Mouse (Mus musculus): Measurements from ENCODE around the gene Gp1bb. TPM values are rescaled to one million over a fixed set of nuclear protein-coding genes. Genes with fewer than 3 reads are reported as not detected.

Gene Gp1bb
- total and polyA plus RNA-seq, 3 experiments, result 0.86 to 5.6 (median 3.5) TPM

GRCm38 (mm10) chr16:18624641-18625040 is 2.4 kb upstream of the Gp1bb start:
- WGBS, result 36% methylated on average over 15 of the region's 15 CpGs
- no peak for DNase-seq
- intact Hi-C loops (cut with DNase I), result loop anchor here (5.0 kb wide), 3 partner anchors 173 to 233 kb away; partner anchors contain the start of genes Cdc45 and Ufd1
- H3K4me1 ChIP-seq (ENCODE audit: control insufficient read depth, insufficient read depth, low read length), result no peaks in the 10 kb centered on the region; the same call in 1 of the 2 replicates
- H3K9ac ChIP-seq (ENCODE audit: low read depth, low read length), result no peak overlapping the region
- H3K27ac ChIP-seq, result no peak overlapping the region
- no peak overlapping the region for H3K4me3 ChIP-seq
- H3K36me3 ChIP-seq (ENCODE audit: control insufficient read depth, insufficient read depth, low read length), result no peaks in the 10 kb centered on the region
- no peak for TF ChIP-seq CTCF (IDR thresholded peaks at IDR 0.05)
- no peak for TF ChIP-seq EP300 (IDR thresholded peaks at IDR 0.05; ENCODE audit: insufficient read depth, low read depth, low read length)
- no peak for TF ChIP-seq POLR2A (IDR thresholded peaks at IDR 0.05; ENCODE audit: insufficient read depth, low read depth, low read length)
- H3K79me2 ChIP-seq (replicated peaks; ENCODE audit: control insufficient read depth, insufficient read depth, low read length), result no peaks in the 10 kb centered on the region
- H3K27me3 ChIP-seq (ENCODE audit: control insufficient read depth, insufficient read depth, low read length), result peaks cover 4% of the 10 kb centered on the region; the same call in 1 of the 2 replicates

GRCm38 (mm10) chr16:18623751-18624540 is 1.7 kb upstream of the Gp1bb start:
- no peaks in the 10 kb centered on the region for H3K79me2 ChIP-seq (replicated peaks; ENCODE audit: control insufficient read depth, insufficient read depth, low read length)
- DNase-seq, result no peak
- no peaks in the 10 kb centered on the region; the same call in 1 of the 2 replicates for H3K4me1 ChIP-seq (ENCODE audit: control insufficient read depth, insufficient read depth, low read length)
- no peak for TF ChIP-seq POLR2A (IDR thresholded peaks at IDR 0.05; ENCODE audit: insufficient read depth, low read depth, low read length)
- no peak for TF ChIP-seq CTCF (IDR thresholded peaks at IDR 0.05)
- TF ChIP-seq EP300 (IDR thresholded peaks at IDR 0.05; ENCODE audit: insufficient read depth, low read depth, low read length), result no peak
- intact Hi-C loops (cut with DNase I), result no loop called here
- H3K9ac ChIP-seq (ENCODE audit: low read depth, low read length), result no peak overlapping the region
- WGBS, result 44% methylated on average over 15 of the region's 15 CpGs
- H3K4me3 ChIP-seq, result no peak overlapping the region
- no peak overlapping the region for H3K27ac ChIP-seq
- peaks cover 1% of the 10 kb centered on the region; the same call in 1 of the 2 replicates for H3K27me3 ChIP-seq (ENCODE audit: control insufficient read depth, insufficient read depth, low read length)
- H3K36me3 ChIP-seq (ENCODE audit: control insufficient read depth, insufficient read depth, low read length), result no peaks in the 10 kb centered on the region

GRCm38 (mm10) chr16:18622916-18623750 is 930 bp upstream of the Gp1bb start:
- Histone ChIP-seq H3K4me1 (ENCODE audit: control insufficient read depth, insufficient read depth, low read length) (no peaks in the 10 kb centered on the region; the same call in 1 of the 2 replicates), H3K4me3 (no peak overlapping the region), H3K79me2 (replicated peaks; ENCODE audit: control insufficient read depth, insufficient read depth, low read length) (no peaks in the 10 kb centered on the region), H3K27me3 (ENCODE audit: control insufficient read depth, insufficient read depth, low read length) (peaks cover 1% of the 10 kb centered on the region; the same call in 1 of the 2 replicates), H3K36me3 (ENCODE audit: control insufficient read depth, insufficient read depth, low read length) (no peaks in the 10 kb centered on the region), H3K9ac (ENCODE audit: low read depth, low read length) (no peak overlapping the region), H3K27ac (no peak overlapping the region)
- no peak for DNase-seq
- WGBS, result 56% methylated on average over 29 of the region's 29 CpGs
- TF ChIP-seq POLR2A (IDR thresholded peaks at IDR 0.05; ENCODE audit: insufficient read depth, low read depth, low read length) (no peak), EP300 (IDR thresholded peaks at IDR 0.05; ENCODE audit: insufficient read depth, low read depth, low read length) (no peak), CTCF (IDR thresholded peaks at IDR 0.05) (no peak)
- intact Hi-C loops (cut with DNase I), result no loop called here

DNA sequence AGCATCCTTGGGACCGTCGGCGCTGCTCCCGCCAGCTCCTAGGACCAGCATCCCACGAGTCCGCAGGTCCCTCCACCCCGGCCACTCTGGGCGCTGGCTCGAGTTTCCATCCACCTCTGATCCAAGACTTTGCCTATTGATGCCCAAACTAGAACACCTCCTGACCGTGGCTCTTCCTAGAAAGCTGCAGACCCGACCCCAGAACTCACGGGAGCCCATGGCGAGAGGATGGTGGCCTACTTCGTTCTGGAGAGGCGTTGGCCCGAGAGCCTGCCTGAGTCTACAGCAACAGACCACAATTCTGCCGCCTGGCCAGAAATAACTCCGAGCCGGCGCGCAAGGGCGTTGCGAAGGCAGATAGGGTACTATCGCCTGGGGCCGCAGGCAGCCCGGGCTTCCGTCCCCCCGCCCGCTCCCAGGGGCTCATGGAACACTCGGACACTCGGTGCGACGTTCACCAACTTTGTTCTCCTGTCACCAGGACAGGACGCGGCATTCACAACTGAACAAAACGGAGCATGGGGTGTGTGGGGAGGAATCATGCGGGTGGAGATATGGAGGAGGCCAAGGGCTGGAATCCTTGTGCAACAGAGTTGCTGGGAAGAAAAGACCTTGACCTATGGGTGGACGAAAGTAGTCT is 721 bp downstream of the Gp1bb start:
- Histone ChIP-seq H3K27me3 (ENCODE audit: control insufficient read depth, insufficient read depth, low read length) (peaks cover 1% of the 10 kb centered on the region; the same call in 1 of the 2 replicates), H3K79me2 (replicated peaks; ENCODE audit: control insufficient read depth, insufficient read depth, low read length) (no peaks in the 10 kb centered on the region), H3K27ac (no peak overlapping the region), H3K36me3 (ENCODE audit: control insufficient read depth, insufficient read depth, low read length) (no peaks in the 10 kb centered on the region), H3K9ac (ENCODE audit: low read depth, low read length) (no peak overlapping the region), H3K4me1 (ENCODE audit: control insufficient read depth, insufficient read depth, low read length) (no peaks in the 10 kb centered on the region; the same call in 1 of the 2 replicates), H3K4me3 (peak overlapping the region; percentile 39)
- intact Hi-C loops (cut with DNase I), result no loop called here
- 5% methylated on average over 38 of the region's 38 CpGs for WGBS
- DNase-seq, result peak in 1 of 2 experiments; percentile 19
- TF ChIP-seq POLR2A (IDR thresholded peaks at IDR 0.05; ENCODE audit: insufficient read depth, low read depth, low read length), result no peak
- TF ChIP-seq EP300 (IDR thresholded peaks at IDR 0.05; ENCODE audit: insufficient read depth, low read depth, low read length), result no peak
- TF ChIP-seq CTCF (IDR thresholded peaks at IDR 0.05), result no peak

DNA sequence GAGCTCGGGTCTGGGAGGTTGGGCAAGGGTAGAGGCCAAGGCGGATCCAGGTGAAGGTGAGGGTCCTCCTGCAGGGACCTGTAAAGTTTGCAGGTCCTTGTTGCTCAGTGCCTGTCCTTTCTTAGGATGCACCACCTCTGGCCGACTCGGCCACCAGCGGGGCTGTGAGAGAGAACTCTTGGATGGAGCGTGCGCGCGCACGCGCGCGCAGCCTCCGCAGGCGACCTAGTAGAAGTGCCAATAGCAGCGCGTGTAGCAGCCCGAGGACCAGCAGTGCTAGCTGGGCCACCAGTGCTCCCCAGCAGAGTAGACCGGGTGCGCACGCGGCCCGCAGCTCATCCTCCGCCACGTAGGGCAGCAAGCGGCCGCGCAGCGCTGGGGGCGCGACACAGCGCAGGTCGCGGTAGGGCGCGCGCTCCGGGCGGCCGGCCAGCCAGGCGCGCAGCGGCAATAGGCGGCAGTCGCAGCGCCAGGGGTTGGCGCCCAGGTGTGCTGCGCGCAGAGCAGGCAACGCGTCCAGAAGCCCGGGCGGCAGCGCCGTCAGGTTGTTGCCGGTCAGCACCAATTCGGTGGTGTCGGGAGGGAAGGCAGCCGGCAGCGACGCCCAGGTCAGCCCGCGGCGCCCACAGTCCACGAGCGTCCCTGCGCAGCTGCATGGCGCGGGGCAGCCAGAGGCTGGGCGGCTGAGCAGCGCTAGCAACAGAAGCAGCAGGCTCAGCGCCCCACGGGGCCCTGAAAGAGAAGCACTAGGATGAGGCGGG is 1.4 kb downstream of the Gp1bb start:
- no peaks in the 10 kb centered on the region for H3K36me3 ChIP-seq (ENCODE audit: control insufficient read depth, insufficient read depth, low read length)
- peak overlapping the region; percentile 39 for H3K4me3 ChIP-seq
- intact Hi-C loops (cut with DNase I), result no loop called here
- no peak overlapping the region for H3K27ac ChIP-seq
- peak overlapping the region; percentile 29; the same call in 1 of the 2 replicates for H3K9ac ChIP-seq (ENCODE audit: low read depth, low read length)
- no peaks in the 10 kb centered on the region; the same call in 1 of the 2 replicates for H3K4me1 ChIP-seq (ENCODE audit: control insufficient read depth, insufficient read depth, low read length)
- H3K27me3 ChIP-seq (ENCODE audit: control insufficient read depth, insufficient read depth, low read length), result peaks cover 1% of the 10 kb centered on the region; the same call in 1 of the 2 replicates
- peak; percentile 45 to 55 for DNase-seq
- no peaks in the 10 kb centered on the region for H3K79me2 ChIP-seq (replicated peaks; ENCODE audit: control insufficient read depth, insufficient read depth, low read length)
- WGBS, result 9% methylated on average over 74 of the region's 74 CpGs
- TF ChIP-seq CTCF (IDR thresholded peaks at IDR 0.05), result no peak
- no peak for TF ChIP-seq POLR2A (IDR thresholded peaks at IDR 0.05; ENCODE audit: insufficient read depth, low read depth, low read length)
- no peak for TF ChIP-seq EP300 (IDR thresholded peaks at IDR 0.05; ENCODE audit: insufficient read depth, low read depth, low read length)
